Mouse (Mus musculus) embryo, embryonic 10.5 days (tissue): Measurements from ENCODE around the gene Usp21.
"Not testable (repeated sequence)": the region's sequence is repeated elsewhere in the genome, so short reads cannot be mapped to it uniquely, and the experiment has no call there.

Experiments used
- DNase-seq: peaks from one replicate; pipeline ENCODE4 v3.0.0-alpha.2; 2015; ENCODE audit warnings: low spot score

Gene Usp21

GRCm38 (mm10) chr1:171287136-171288081 lies at the start of gene Usp21:
Gene Usp21, minus strand, starts transcription at chr1:171287991.
- peak; percentile 96 for DNase-seq

GRCm38 (mm10) chr1:171330216-171330560 lies 42.4 kb upstream of the Usp21 start:
- DNase-seq, result no peak

- DNase-seq, result peak; percentile 91
These were observed 41.8 kb upstream of the Usp21 start for GRCm38 (mm10) chr1:171329433-171330215.

- peak; percentile 93 for DNase-seq
These were observed 41.1 kb upstream of the Usp21 start, which contains the start of gene Dedd for GRCm38 (mm10) chr1:171328839-171329432. Gene Dedd, plus strand, starts transcription at chr1:171329145.

GRCm38 (mm10) chr1:171328244-171328643 lies 40.5 kb upstream of the Usp21 start:
- peak; percentile 30 for DNase-seq

- DNase-seq, result not testable (repeated sequence)
These were observed 38.8 kb upstream of the Usp21 start for GRCm38 (mm10) chr1:171326588-171326987.

- no peak for DNase-seq
These were observed 37.8 kb upstream of the Usp21 start for GRCm38 (mm10) chr1:171325571-171325970.

GRCm38 (mm10) chr1:171322012-171322411 lies 34.2 kb upstream of the Usp21 start:
- no peak for DNase-seq

GRCm38 (mm10) chr1:171321415-171321814 lies 33.6 kb upstream of the Usp21 start:
- peak; percentile 70 for DNase-seq

GRCm38 (mm10) chr1:171320151-171320550 lies 32.4 kb upstream of the Usp21 start:
- no peak for DNase-seq

- peak; percentile 10 for DNase-seq
These were observed 32.0 kb upstream of the Usp21 start for GRCm38 (mm10) chr1:171319748-171320147.

- no peak for DNase-seq
These were observed 21.5 kb upstream of the Usp21 start for GRCm38 (mm10) chr1:171309321-171309720.

GRCm38 (mm10) chr1:171306157-171306556 lies 18.4 kb upstream of the Usp21 start:
- not testable (repeated sequence) for DNase-seq

- DNase-seq, result no peak
These were observed 10.4 kb upstream of the Usp21 start for GRCm38 (mm10) chr1:171298226-171298625.

- DNase-seq, result no peak
These were observed 7.2 kb upstream of the Usp21 start for GRCm38 (mm10) chr1:171295063-171295402.

- DNase-seq, result peak; percentile 92
These were observed 6.7 kb upstream of the Usp21 start, which contains the start of gene Ufc1 for GRCm38 (mm10) chr1:171294298-171295062. Gene Ufc1, minus strand, starts transcription at chr1:171295024.

- DNase-seq, result peak; percentile 37
These were observed 6.1 kb upstream of the Usp21 start for GRCm38 (mm10) chr1:171293906-171294297.

- no peak for DNase-seq
These were observed 5.6 kb upstream of the Usp21 start for GRCm38 (mm10) chr1:171293351-171293750.

- DNase-seq, result no peak
These were observed 537 bp upstream of the Usp21 start for GRCm38 (mm10) chr1:171288328-171288727.

GRCm38 (mm10) chr1:171286517-171286916 lies 1.3 kb downstream of the Usp21 start:
- no peak for DNase-seq

- DNase-seq, result no peak
These were observed 2.5 kb downstream of the Usp21 start for GRCm38 (mm10) chr1:171285096-171285892.
